Mouse (Mus musculus): Measurements from ENCODE around the gene Ube2dnl1.

Ube2dnl1 gene

DNA sequence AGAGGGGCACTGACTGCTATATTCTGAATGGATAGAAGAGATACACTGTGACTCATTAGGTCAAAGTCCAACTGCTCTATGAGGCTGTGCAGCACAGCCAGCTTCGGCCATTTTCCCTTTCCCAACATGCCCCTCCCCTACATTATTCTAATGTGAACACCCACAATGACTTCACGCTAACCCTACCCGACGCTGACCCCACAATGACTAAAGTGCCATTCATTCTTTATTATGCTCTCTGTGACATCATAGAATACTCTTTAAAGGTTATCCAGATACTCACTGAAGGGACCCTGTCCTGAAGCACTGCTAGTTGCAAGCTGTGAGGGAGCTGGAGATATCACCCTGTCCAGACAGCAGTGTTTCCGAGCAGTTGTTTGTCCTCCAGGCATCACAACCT is at the start of gene Ube2dnl1:
Gene Ube2dnl1, plus strand, starts transcription at position 301 of the 400 bp plus-strand sequence.
- DNase-seq (ENCODE audit: low spot score in 2 of 2): no peak

- DNase-seq (ENCODE audit: low spot score in 2 of 2): no peak
These were observed 9.3 kb upstream of the Ube2dnl1 start for GRCm38 (mm10) chrX:114895489-114895888.

GRCm38 (mm10) chrX:114897506-114897905 is 7.3 kb upstream of the Ube2dnl1 start:
- no peak for DNase-seq (ENCODE audit: low spot score in 2 of 2)

- no peak for DNase-seq (ENCODE audit: low spot score in 2 of 2)
These were observed 1.4 kb upstream of the Ube2dnl1 start for GRCm38 (mm10) chrX:114903391-114903790.

- no peak for DNase-seq (ENCODE audit: low spot score in 2 of 2)
These were observed 2.5 kb downstream of the Ube2dnl1 start, which contains the start of gene Ube2dnl2 for GRCm38 (mm10) chrX:114907282-114907681. Gene Ube2dnl2, plus strand, starts transcription at chrX:114907582.

- no peak for DNase-seq (ENCODE audit: low spot score in 2 of 2)
These were observed 50.3 kb downstream of the Ube2dnl1 start for GRCm38 (mm10) chrX:114955066-114955465.
